Mouse (Mus musculus): Measurements from ENCODE around the gene Aicda. TPM values are rescaled to one million over a fixed set of nuclear protein-coding genes. Genes with fewer than 3 reads are reported as not detected.

Gene Aicda
- total and polyA plus RNA-seq, 3 experiments, result 5.4 to 41.1 (median 33.3) TPM

GRCm38 (mm10) chr6:122600066-122600646 is 46.6 kb downstream of the Aicda start:
- peaks cover 49% of the 10 kb centered on the region for H3K79me2 ChIP-seq (replicated peaks; ENCODE audit: control insufficient read depth, extremely low read depth, insufficient read depth, poor library complexity, severe bottlenecking)
- no peaks in the 10 kb centered on the region for H3K9me3 ChIP-seq (replicated peaks; ENCODE audit: low read length)
- no peak for TF ChIP-seq IRF4 (IDR thresholded peaks at IDR 0.05; ENCODE audit: low read depth, low read length)
- peak; percentile 90 for TF ChIP-seq ZMIZ1 (IDR thresholded peaks at IDR 0.05; ENCODE audit: low read depth, low read length)
- no peak for TF ChIP-seq GABPA (IDR thresholded peaks at IDR 0.05; ENCODE audit: insufficient replicate concordance, low read depth, low read length)
- no peak for TF ChIP-seq ELF1 (IDR thresholded peaks at IDR 0.05; ENCODE audit: low read depth, low read length)
- no peak for TF ChIP-seq ETS1 (conservative IDR thresholded peaks at IDR 0.05; ENCODE audit: low read depth, low read length)
- no peak for TF ChIP-seq RCOR1 (conservative IDR thresholded peaks at IDR 0.05; ENCODE audit: low read depth, low read length)
- TF ChIP-seq JUN (IDR thresholded peaks at IDR 0.05; ENCODE audit: insufficient read depth, low read depth, low read length), result no peak
- peak; percentile 78 for TF ChIP-seq POLR2A (IDR thresholded peaks at IDR 0.05; ENCODE audit: low read depth, low read length)
- peak; percentile 76 for TF ChIP-seq NELFE (IDR thresholded peaks at IDR 0.05; ENCODE audit: low read depth, low read length)
- TF ChIP-seq TBP (conservative IDR thresholded peaks at IDR 0.05; ENCODE audit: low read depth, low read length), result peak; percentile 94
- no peak for TF ChIP-seq CTCF (conservative IDR thresholded peaks at IDR 0.05 in 1 of 2, IDR thresholded peaks at IDR 0.05 in 1 of 2; ENCODE audit: low read depth in 2 of 2, low read length in 2 of 2)
- no peak for TF ChIP-seq ZKSCAN1 (IDR thresholded peaks at IDR 0.05; ENCODE audit: borderline replicate concordance, low read depth, low read length)
- no peak for TF ChIP-seq MEF2A (IDR thresholded peaks at IDR 0.05; ENCODE audit: borderline replicate concordance, low read depth, low read length)
- peak; percentile 62; the same call in 1 of the 2 replicates for TF ChIP-seq POLR2AphosphoS2 (IDR thresholded peaks at IDR 0.05; ENCODE audit: low read depth, low read length)
- no peak for TF ChIP-seq MXI1 (IDR thresholded peaks at IDR 0.05; ENCODE audit: low read depth, low read length)
- no peak for TF ChIP-seq UBTF (IDR thresholded peaks at IDR 0.05; ENCODE audit: low read depth, low read length)
- TF ChIP-seq SMC3 (IDR thresholded peaks at IDR 0.05; ENCODE audit: low read depth, low read length), result no peak
- TF ChIP-seq PAX5 (IDR thresholded peaks at IDR 0.05; ENCODE audit: low read length), result no peak
- no peak for TF ChIP-seq JUND (conservative IDR thresholded peaks at IDR 0.05; ENCODE audit: low read depth, low read length)
- 0 out of 2 replicates have a peak, but pooled peaks have one; percentile 15 for TF ChIP-seq TCF12 (IDR thresholded peaks at IDR 0.05; ENCODE audit: low read depth, low read length)
- TF ChIP-seq E2F4 (IDR thresholded peaks at IDR 0.05; ENCODE audit: insufficient replicate concordance, low read depth, low read length), result no peak
- TF ChIP-seq USF1 (IDR thresholded peaks at IDR 0.05; ENCODE audit: low read depth, low read length), result no peak
- no peak for TF ChIP-seq MYC (IDR thresholded peaks at IDR 0.05; ENCODE audit: low read depth, low read length)
- TF ChIP-seq SIN3A (IDR thresholded peaks at IDR 0.05; ENCODE audit: low read length), result no peak
- peaks cover 21 to 34% of the 10 kb centered on the region in 2 experiments for H3K36me3 ChIP-seq (replicated peaks in 1 of 2; ENCODE audit: control insufficient read depth in 1 of 2, insufficient read depth in 1 of 2, low read length in 1 of 2)
- peak overlapping the region; percentile 45 to 98 (median 66) for H3K4me3 ChIP-seq (replicated peaks in 1 of 3; ENCODE audit: low read depth in 2 of 3, low read length in 2 of 3, poor library complexity in 1 of 3)
- peaks cover 2 to 34% of the 10 kb centered on the region in 2 experiments; a peak in 3 of 4 replicates for H3K4me1 ChIP-seq (ENCODE audit: control insufficient read depth in 1 of 2, insufficient read depth in 2 of 2)
- dilution Hi-C loops (cut with MboI; ENCODE audit: extremely low pct_ligation_motif_present, extremely low pct_unique_long_range_greater_than_20kb, low sequenced_read_pairs), result no loop called here
- in situ Hi-C loops (cut with MboI; ENCODE audit: low pct_ligation_motif_present, low pct_unique_long_range_greater_than_20kb, low sequenced_read_pairs), result no loop called here
- peak overlapping the region; percentile 98 for H3K4me2 ChIP-seq (ENCODE audit: insufficient read depth, low read depth, poor library complexity, severe bottlenecking)
- peak overlapping the region; percentile 82 for H3K27ac ChIP-seq (ENCODE audit: insufficient read depth, low read depth)
- no peaks in the 10 kb centered on the region for H3K27me3 ChIP-seq (replicated peaks)
- H3K9ac ChIP-seq (ENCODE audit: insufficient read depth, low read depth), result peak overlapping the region; percentile 75
- DNase-seq (ENCODE audit: extremely low read depth), result peak; percentile 38

All from CH12.LX (cell line).